Mouse (Mus musculus): Measurements from ENCODE around the gene Nr6a1. TPM values are rescaled to one million over a fixed set of nuclear protein-coding genes. Genes with fewer than 3 reads are reported as not detected.
A peak's percentile ranks its signal among the peaks of the same experiment; 100 is the strongest.

The Nr6a1 gene
- polyA plus RNA-seq (2015; fragmentation: Nextera tagmentation; extraction: Ambion mirVana): 0.79 and 1.6 TPM in 2 replicates

DNA sequence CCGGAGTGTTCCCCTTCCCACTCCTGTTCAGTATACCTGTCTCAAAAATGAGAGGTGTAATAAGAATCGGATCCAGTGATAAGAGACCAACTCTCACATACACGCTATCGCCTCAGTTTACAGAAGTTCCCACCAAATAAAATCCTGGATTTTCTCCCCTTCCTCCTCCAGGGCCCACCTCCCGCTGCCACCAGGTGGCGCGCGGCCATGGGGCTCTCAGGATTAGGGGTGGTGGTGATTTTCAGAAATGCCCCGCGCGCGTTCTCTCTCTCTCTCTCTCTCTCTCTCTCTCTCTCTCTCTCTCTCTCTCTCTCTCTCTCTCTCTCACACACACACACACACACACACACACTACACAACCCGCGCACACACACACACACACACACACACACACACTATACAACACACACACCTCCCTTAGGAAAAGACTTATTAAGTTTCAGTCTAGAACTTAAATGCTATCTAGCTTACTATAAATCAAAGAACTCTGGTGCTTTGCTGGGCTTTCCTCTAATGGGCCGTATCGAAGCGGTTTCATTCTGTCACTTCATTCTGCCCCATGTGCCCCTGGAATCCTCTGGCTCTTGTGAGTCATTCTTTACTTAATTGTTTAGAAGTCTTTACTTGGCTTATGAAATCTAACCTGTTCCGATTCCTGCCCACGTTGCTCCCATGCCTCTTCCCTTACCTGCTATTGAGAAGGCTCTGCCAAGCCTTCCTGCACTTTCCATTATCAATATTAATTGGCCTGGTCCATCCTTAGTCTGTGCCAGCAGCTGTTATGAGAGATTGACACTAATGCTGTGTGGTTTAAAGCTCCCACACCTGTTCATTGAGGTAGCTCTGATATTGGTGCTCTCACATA, at the start of gene Nr6a1:
Nr6a1 (minus strand) TSS at position 574 of the 865 bp plus-strand sequence.
- Histone ChIP-seq H3K9ac (no peak within 1 kb of the TSS), H3K27me3 (peaks cover 24% of the 10 kb centered on the region), H3K27ac (peak within 1 kb of the TSS; percentile 16; the same call in 1 of the 2 replicates), H3K4me1 (peaks cover 25% of the 10 kb centered on the region), H3K4me2 (peak within 1 kb of the TSS; percentile 98), H3K36me3 (no peaks in the 10 kb centered on the region), H3K4me3 (peak within 1 kb of the TSS; percentile 42), H3K9me3 (no peaks in the 10 kb centered on the region)
- ATAC-seq (ENCODE audit: borderline replicate concordance, extremely low read depth, low FRiP score, low TSS enrichment): peak; percentile 25; the same call in 1 of the 2 replicates
- 6% methylated on average over 19 of the region's 19 CpGs for WGBS

GRCm38 (mm10) chr2:38975941-38976805, 48.7 kb upstream of the Nr6a1 start:
- Histone ChIP-seq H3K4me3 (no peak overlapping the region), H3K9ac (no peak overlapping the region), H3K36me3 (no peaks in the 10 kb centered on the region), H3K27me3 (no peaks in the 10 kb centered on the region; the same call in 1 of the 2 replicates), H3K4me2 (no peak overlapping the region), H3K9me3 (no peaks in the 10 kb centered on the region), H3K4me1 (no peaks in the 10 kb centered on the region), H3K27ac (no peak overlapping the region)
- 80% methylated on average over 21 of the region's 21 CpGs for WGBS
- no peak for ATAC-seq (ENCODE audit: borderline replicate concordance, extremely low read depth, low FRiP score, low TSS enrichment)

DNA sequence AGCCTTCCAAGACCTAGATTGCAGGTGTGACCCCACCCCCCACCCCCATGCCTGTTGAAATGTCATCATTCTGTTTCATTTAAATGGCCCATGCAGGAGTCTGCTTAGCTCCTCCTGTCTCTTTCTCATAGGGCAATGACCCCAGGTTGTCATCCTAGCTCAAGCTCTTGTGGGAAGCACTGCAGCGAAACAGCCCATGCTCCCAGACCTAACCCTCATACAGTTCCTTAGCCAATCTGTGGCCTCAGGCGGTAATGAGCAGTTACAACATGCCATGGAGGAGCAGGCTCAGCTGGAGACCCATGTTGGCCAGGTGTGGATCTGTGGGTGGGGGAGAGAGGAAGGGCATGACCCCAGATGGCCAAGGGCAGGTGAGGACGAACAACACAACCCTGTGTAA, 47.7 kb upstream of the Nr6a1 start:
- WGBS: 70% methylated on average over 3 of the region's 3 CpGs

DNA sequence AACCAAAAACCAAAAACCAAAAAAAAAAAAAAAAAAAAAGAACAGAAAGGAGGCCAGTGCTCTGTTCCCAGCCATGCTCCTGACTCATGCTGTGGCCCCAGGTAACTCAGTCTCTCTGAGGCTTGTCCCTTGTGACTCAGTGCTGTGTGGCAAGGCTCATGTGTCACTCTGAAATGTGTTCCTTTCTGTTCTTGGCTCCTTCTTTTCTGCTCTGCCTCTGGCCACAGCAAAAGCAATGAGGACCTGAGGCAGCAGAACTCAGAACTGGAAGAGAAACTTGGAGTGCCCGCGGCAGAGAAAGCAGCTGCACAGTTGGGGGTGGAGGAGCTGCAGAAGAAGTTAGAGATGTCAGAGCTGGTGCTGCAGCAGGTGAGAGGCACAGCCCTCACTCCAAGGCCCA, 46.7 kb upstream of the Nr6a1 start:
- no peaks in the 10 kb centered on the region; the same call in 1 of the 2 replicates for H3K27me3 ChIP-seq
- no peak overlapping the region for H3K9ac ChIP-seq
- H3K27ac ChIP-seq: no peak overlapping the region
- H3K4me2 ChIP-seq: no peak overlapping the region
- 30% methylated on average over 2 of the region's 2 CpGs for WGBS
- H3K4me1 ChIP-seq: no peaks in the 10 kb centered on the region
- H3K36me3 ChIP-seq: no peaks in the 10 kb centered on the region
- H3K4me3 ChIP-seq: no peak overlapping the region
- no peak for ATAC-seq (ENCODE audit: borderline replicate concordance, extremely low read depth, low FRiP score, low TSS enrichment)
- no peaks in the 10 kb centered on the region for H3K9me3 ChIP-seq

More for the DNA sequence above, 47.7 kb upstream of the Nr6a1 start:
- Histone ChIP-seq H3K4me3 (no peak overlapping the region), H3K4me2 (no peak overlapping the region), H3K27me3 (no peaks in the 10 kb centered on the region; the same call in 1 of the 2 replicates), H3K4me1 (no peaks in the 10 kb centered on the region), H3K9me3 (no peaks in the 10 kb centered on the region), H3K27ac (no peak overlapping the region), H3K36me3 (no peaks in the 10 kb centered on the region), H3K9ac (no peak overlapping the region)
- ATAC-seq (ENCODE audit: borderline replicate concordance, extremely low read depth, low FRiP score, low TSS enrichment): no peak

DNA sequence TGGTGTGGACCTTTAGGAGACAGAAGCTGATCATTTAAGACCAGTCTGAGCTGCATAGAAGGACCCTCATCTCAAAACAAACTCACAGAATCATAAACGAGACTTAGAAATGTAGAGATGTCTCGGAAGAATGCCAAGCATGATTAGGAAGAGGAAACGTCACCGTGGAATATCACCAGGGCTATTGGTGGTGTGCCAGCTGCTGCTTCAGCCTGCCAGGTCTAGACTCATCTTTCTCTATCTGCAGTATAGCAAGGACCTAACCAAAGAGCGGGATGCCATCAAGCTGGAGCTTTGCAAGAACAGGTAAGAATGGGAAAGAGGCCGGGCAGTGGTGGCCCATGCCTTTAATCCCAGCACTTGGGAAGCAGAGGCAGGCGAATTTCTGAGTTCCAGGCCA, 46.2 kb upstream of the Nr6a1 start:
- no peaks in the 10 kb centered on the region for H3K9me3 ChIP-seq
- ATAC-seq (ENCODE audit: borderline replicate concordance, extremely low read depth, low FRiP score, low TSS enrichment): no peak
- H3K36me3 ChIP-seq: no peaks in the 10 kb centered on the region
- 58% methylated on average over 7 of the region's 7 CpGs for whole genome bisulfite sequencing
- H3K4me1 ChIP-seq: no peaks in the 10 kb centered on the region
- H3K27me3 ChIP-seq: no peaks in the 10 kb centered on the region; the same call in 1 of the 2 replicates
- H3K4me3 ChIP-seq: no peak overlapping the region
- H3K9ac ChIP-seq: no peak overlapping the region
- no peak overlapping the region for H3K27ac ChIP-seq
- no peak overlapping the region for H3K4me2 ChIP-seq

DNA sequence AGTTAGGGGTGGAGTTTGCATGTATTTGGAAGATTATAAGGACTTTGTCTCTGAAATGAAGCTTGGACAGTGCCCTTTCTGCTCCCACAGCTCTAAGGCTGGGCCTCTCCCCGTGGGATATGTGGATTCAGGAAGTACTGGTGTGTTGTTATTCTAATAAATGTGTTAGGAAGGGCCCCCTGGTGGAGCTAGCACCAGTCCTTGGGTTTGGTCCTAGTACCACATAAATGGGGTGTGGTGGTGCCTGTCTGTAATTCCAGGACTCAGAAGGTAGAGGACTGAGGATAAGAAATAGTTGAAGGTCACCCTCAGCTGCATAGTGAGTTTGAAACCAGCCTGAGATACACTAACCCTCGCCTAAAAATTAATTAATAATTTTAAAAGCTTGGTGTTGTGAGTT, 45.7 kb upstream of the Nr6a1 start:
- no peaks in the 10 kb centered on the region for H3K9me3 ChIP-seq
- ATAC-seq (ENCODE audit: borderline replicate concordance, extremely low read depth, low FRiP score, low TSS enrichment): no peak
- no peaks in the 10 kb centered on the region for H3K36me3 ChIP-seq
- no peak overlapping the region for H3K27ac ChIP-seq
- no peaks in the 10 kb centered on the region for H3K4me1 ChIP-seq
- H3K9ac ChIP-seq: no peak overlapping the region
- H3K4me3 ChIP-seq: no peak overlapping the region
- H3K27me3 ChIP-seq: no peaks in the 10 kb centered on the region; the same call in 1 of the 2 replicates
- WGBS: 26% methylated on average over 2 of the region's 2 CpGs
- no peak overlapping the region for H3K4me2 ChIP-seq

DNA sequence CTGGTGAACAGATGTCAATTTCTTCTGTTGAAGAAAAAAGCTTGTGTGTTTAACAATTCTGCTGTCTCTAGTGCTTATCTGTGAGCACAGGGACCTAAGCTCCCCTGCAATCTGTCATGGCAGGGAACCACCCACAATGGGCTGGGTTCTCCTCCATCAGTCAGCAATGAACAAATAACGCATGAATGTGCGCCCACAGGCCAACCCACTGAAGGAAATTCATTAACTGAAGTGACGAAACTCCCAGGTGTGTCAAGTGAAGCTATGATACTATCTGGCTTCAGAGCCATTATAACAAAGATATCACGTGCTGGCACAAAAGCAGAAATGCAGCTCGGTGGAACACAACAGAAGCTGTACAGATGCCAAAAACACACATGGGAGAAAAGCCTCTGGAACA, 42.6 kb upstream of the Nr6a1 start:
- Histone ChIP-seq H3K4me3 (no peak overlapping the region), H3K9ac (no peak overlapping the region), H3K4me1 (no peaks in the 10 kb centered on the region), H3K4me2 (no peak overlapping the region), H3K27me3 (no peaks in the 10 kb centered on the region), H3K9me3 (no peaks in the 10 kb centered on the region), H3K27ac (no peak overlapping the region), H3K36me3 (no peaks in the 10 kb centered on the region)
- ATAC-seq (ENCODE audit: borderline replicate concordance, extremely low read depth, low FRiP score, low TSS enrichment): no peak
- 56% methylated on average over 5 of the region's 5 CpGs for WGBS

- ATAC-seq (ENCODE audit: borderline replicate concordance, extremely low read depth, low FRiP score, low TSS enrichment): no peak
- Histone ChIP-seq H3K27me3 (no peaks in the 10 kb centered on the region), H3K36me3 (no peaks in the 10 kb centered on the region), H3K9ac (no peak overlapping the region), H3K27ac (no peak overlapping the region), H3K4me2 (no peak overlapping the region), H3K9me3 (no peaks in the 10 kb centered on the region), H3K4me1 (no peaks in the 10 kb centered on the region), H3K4me3 (no peak overlapping the region)
- 77% methylated on average over 2 of the region's 2 CpGs for WGBS
Measured at GRCm38 (mm10) chr2:38969650-38970049, 42.2 kb upstream of the Nr6a1 start.

GRCm38 (mm10) chr2:38964198-38964597, 36.7 kb upstream of the Nr6a1 start:
- Histone ChIP-seq H3K9me3 (no peaks in the 10 kb centered on the region), H3K27me3 (no peaks in the 10 kb centered on the region), H3K4me1 (peaks cover 6% of the 10 kb centered on the region; the same call in 1 of the 2 replicates), H3K36me3 (no peaks in the 10 kb centered on the region), H3K4me3 (no peak overlapping the region), H3K27ac (no peak overlapping the region), H3K9ac (no peak overlapping the region), H3K4me2 (no peak overlapping the region)
- no peak for ATAC-seq (ENCODE audit: borderline replicate concordance, extremely low read depth, low FRiP score, low TSS enrichment)
- 11% methylated on average over 4 of the region's 4 CpGs for WGBS

- no peaks in the 10 kb centered on the region; the same call in 1 of the 2 replicates for H3K4me1 ChIP-seq
- no peak overlapping the region for H3K27ac ChIP-seq
- H3K9me3 ChIP-seq: no peaks in the 10 kb centered on the region
- no peaks in the 10 kb centered on the region for H3K36me3 ChIP-seq
- H3K4me3 ChIP-seq: no peak overlapping the region
- H3K4me2 ChIP-seq: no peak overlapping the region
- no peak overlapping the region for H3K9ac ChIP-seq
- WGBS: 67% methylated on average over 5 of the region's 5 CpGs
- no peak for ATAC-seq (ENCODE audit: borderline replicate concordance, extremely low read depth, low FRiP score, low TSS enrichment)
- H3K27me3 ChIP-seq: no peaks in the 10 kb centered on the region
Measured at GRCm38 (mm10) chr2:38957671-38958223, 30.3 kb upstream of the Nr6a1 start.

GRCm38 (mm10) chr2:38956062-38956461, 28.6 kb upstream of the Nr6a1 start:
- H3K4me1 ChIP-seq: peaks cover 2% of the 10 kb centered on the region; the same call in 1 of the 2 replicates
- no peak overlapping the region for H3K4me3 ChIP-seq
- 42% methylated on average over 2 of the region's 2 CpGs for WGBS
- no peak overlapping the region for H3K27ac ChIP-seq
- H3K27me3 ChIP-seq: no peaks in the 10 kb centered on the region
- no peak for ATAC-seq (ENCODE audit: borderline replicate concordance, extremely low read depth, low FRiP score, low TSS enrichment)
- no peak overlapping the region for H3K9ac ChIP-seq
- H3K9me3 ChIP-seq: no peaks in the 10 kb centered on the region
- H3K4me2 ChIP-seq: no peak overlapping the region
- no peaks in the 10 kb centered on the region for H3K36me3 ChIP-seq
